Mouse (Mus musculus) liver, embryonic 13.5 days (tissue): ENCODE data around the gene Msl1. TPM values are rescaled to one million over a fixed set of nuclear protein-coding genes. Genes with fewer than 3 reads are reported as not detected.

Source experiments
- ATAC-seq: fragments of 200-750 bp; cut with Nextera tagmentation; 2 replicates; pipeline ENCODE4 v1.8.0; 2017; ENCODE audit warnings: low read depth, mild to moderate bottlenecking, moderate number of reproducible peaks, moderate library complexity
- DNase-seq: peaks from one replicate; pipeline ENCODE4 v3.0.0; 2022
- H3K27ac ChIP-seq: fragments of 300-500 bp; sonication (generic); 2 replicates; pipeline ENCODE4 v1.5.1; 2015; ENCODE audit warnings: moderate library complexity, mild to moderate bottlenecking, inconsistent platforms
- H3K27me3 ChIP-seq: fragments of 300-500 bp; sonication (generic); 2 replicates; pipeline ENCODE4 v1.6.1; 2015; ENCODE audit warnings: mild to moderate bottlenecking, inconsistent platforms
- H3K36me3 ChIP-seq: fragments of 300-500 bp; sonication (generic); 2 replicates; pipeline ENCODE4 v1.6.1; 2015; ENCODE audit warnings: mild to moderate bottlenecking, inconsistent platforms
- H3K4me1 ChIP-seq: fragments of 300-500 bp; sonication (generic); replicated peaks from 2 replicates; pipeline ENCODE4 v1.6.1; 2015; ENCODE audit warnings: inconsistent platforms
- H3K4me2 ChIP-seq: fragments of 300-500 bp; sonication (generic); 2 replicates; pipeline ENCODE4 v1.6.1; 2015; ENCODE audit warnings: inconsistent platforms, mild to moderate bottlenecking, moderate library complexity
- H3K4me3 ChIP-seq: fragments of 300-500 bp; sonication (generic); replicated peaks from 2 replicates; pipeline ENCODE4 v1.5.1; 2015; ENCODE audit warnings: mild to moderate bottlenecking, inconsistent platforms
- H3K9ac ChIP-seq: fragments of 300-500 bp; sonication (generic); 2 replicates; pipeline ENCODE4 v1.6.1; 2015; ENCODE audit warnings: mild to moderate bottlenecking, inconsistent platforms
- H3K9me3 ChIP-seq: fragments of 300-500 bp; sonication (generic); replicated peaks from 2 replicates; pipeline ENCODE4 v1.6.1; 2016; ENCODE audit warnings: inconsistent platforms
- WGBS: fragments of 180-500 bp; shearing (Covaris S2); methylation state at CpG from one replicate; pipeline ENCODE4 v1.1.7; 2015; ENCODE audit not compliant: insufficient replicate concordance; 5-methylcytosine and 5-hydroxymethylcytosine counted together
- polyA plus RNA-seq: library from polyadenylated mRNA; unstranded; fragments of >200 nt; fragmentation: Nextera tagmentation; extraction: Ambion mirVana; gene quantifications from 2 replicates; pipeline ENCODE4 v1.2.1, GENCODE M21; 2015

Msl1 gene
- polyA plus RNA-seq, result 6.8 and 6.9 TPM in 2 replicates

DNA sequence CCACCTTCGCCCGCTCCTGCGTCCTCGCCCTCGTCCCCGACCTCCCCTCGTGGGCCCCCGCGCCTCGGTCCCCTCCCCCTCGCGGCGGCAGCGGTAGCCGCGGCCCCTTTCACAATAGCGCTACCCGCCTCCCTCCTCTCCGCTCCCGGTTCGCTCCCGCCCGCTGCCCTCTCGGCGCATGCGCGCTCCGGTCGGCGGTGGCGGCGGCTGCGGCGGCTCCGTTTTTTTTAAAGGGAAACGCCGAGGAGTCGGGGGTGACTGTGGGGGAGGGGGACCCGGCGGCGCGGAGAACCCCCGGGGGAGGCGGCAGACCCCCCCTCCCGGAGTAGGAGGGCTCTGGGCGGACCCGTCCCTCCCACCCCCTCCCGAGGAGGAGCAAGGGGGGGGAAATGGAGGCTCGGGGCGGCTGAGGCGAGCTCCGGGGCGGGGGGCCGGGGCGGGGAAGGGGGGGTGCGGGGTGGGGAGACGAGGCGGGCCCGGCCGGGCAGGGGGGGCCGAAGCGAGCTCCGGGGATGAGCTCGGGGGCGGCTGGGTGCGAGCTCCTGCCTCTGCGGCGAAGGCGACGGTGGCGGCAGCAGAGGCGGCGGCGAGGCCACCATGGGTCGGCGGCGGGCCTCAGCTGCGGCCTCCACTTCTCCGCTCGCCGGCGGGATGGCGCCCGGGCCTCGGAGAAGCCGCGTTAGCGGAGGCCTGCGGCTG, at the start of gene Msl1:
TSS of gene Msl1 (plus strand) at position 502 of the 699 bp plus-strand sequence.
- no peaks in the 10 kb centered on the region for H3K9me3 ChIP-seq
- H3K4me3 ChIP-seq, result peak within 1 kb of the TSS; percentile 99
- ATAC-seq, result peak; percentile 72
- DNase-seq, result peak; percentile 79
- no peaks in the 10 kb centered on the region for H3K27me3 ChIP-seq
- H3K4me2 ChIP-seq, result peak within 1 kb of the TSS; percentile 99
- peak within 1 kb of the TSS; percentile 97 for H3K27ac ChIP-seq
- WGBS, result under 1% methylated on average over 55 of the region's 89 CpGs
- H3K9ac ChIP-seq, result peak within 1 kb of the TSS; percentile 99
- peaks cover 19% of the 10 kb centered on the region for H3K36me3 ChIP-seq
- peaks cover 73% of the 10 kb centered on the region for H3K4me1 ChIP-seq

- Histone ChIP-seq H3K36me3 (no peaks in the 10 kb centered on the region; the same call in 1 of the 2 replicates), H3K4me1 (peaks cover 93% of the 10 kb centered on the region), H3K4me2 (peak overlapping the region; percentile 69), H3K27ac (peak overlapping the region; percentile 93), H3K4me3 (no peak overlapping the region), H3K27me3 (no peaks in the 10 kb centered on the region), H3K9me3 (no peaks in the 10 kb centered on the region), H3K9ac (peak overlapping the region; percentile 13)
- DNase-seq, result no peak
- 61% methylated on average over 12 of the region's 12 CpGs for WGBS
- no peak for ATAC-seq
Observed at GRCm38 (mm10) chr11:98745932-98746853, 49.1 kb upstream of the Msl1 start.

DNA sequence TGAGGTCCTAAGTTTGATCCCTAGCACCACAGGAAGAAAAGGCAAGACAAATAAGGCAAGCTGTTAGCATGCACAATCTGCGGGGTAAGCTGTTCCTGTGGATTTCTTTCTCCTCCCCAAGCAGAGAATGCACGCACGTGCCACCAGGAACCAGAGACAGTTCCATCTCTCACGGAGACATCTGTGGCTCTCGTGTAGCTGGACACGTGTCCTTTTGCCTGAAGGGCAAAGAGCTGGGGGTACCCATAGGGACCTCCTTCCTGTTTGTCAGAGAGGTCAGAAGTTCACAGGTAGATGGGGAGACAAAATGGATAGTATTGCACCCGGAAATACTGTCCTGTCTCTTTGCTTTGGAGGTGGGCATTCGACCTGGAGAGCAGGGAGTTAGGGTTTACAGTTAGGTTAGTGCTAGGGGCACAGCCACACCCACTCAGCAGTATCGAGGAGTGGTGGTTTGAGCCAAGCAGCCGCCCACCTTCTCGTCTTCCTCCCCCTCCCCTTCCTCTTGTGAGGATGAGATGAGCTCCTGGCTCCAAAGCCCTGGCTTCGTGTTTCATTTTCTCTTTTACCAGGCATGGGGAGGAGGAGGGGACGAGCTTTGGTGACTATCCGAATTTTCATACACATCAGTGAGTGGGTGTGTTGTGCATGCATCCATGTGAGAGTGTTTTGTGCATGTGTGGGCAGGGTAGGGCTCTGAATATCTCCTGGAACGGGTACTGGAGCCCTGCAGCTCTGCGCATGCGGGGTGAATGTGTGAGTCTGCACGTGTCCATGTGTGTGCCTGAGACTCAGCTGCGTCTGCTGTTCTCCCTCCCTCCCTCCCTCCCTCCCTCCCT, 48.2 kb upstream of the Msl1 start:
- Histone ChIP-seq H3K9ac (peak overlapping the region; percentile 13), H3K36me3 (no peaks in the 10 kb centered on the region; the same call in 1 of the 2 replicates), H3K4me2 (peak overlapping the region; percentile 69), H3K27ac (peak overlapping the region; percentile 93), H3K4me3 (peak overlapping the region; percentile 35), H3K9me3 (no peaks in the 10 kb centered on the region), H3K4me1 (peaks cover 99% of the 10 kb centered on the region), H3K27me3 (no peaks in the 10 kb centered on the region)
- ATAC-seq (peak; percentile 62), DNase-seq (peak; percentile 73)
- WGBS, result 5% methylated on average over 19 of the region's 19 CpGs

GRCm38 (mm10) chr11:98747804-98748505, 47.4 kb upstream of the Msl1 start:
- H3K4me1 ChIP-seq, result peaks cover 99% of the 10 kb centered on the region
- no peaks in the 10 kb centered on the region; the same call in 1 of the 2 replicates for H3K36me3 ChIP-seq
- no peak for DNase-seq
- ATAC-seq, result no peak
- peak overlapping the region; percentile 93 for H3K27ac ChIP-seq
- H3K9me3 ChIP-seq, result no peaks in the 10 kb centered on the region
- 31% methylated on average over 6 of the region's 6 CpGs for WGBS
- H3K27me3 ChIP-seq, result no peaks in the 10 kb centered on the region
- H3K9ac ChIP-seq, result peak overlapping the region; percentile 60
- H3K4me2 ChIP-seq, result peak overlapping the region; percentile 69
- H3K4me3 ChIP-seq, result no peak overlapping the region

- Histone ChIP-seq H3K4me3 (no peak overlapping the region), H3K9ac (peak overlapping the region; percentile 60)
Observed at GRCm38 (mm10) chr11:98748506-98749416, 46.6 kb upstream of the Msl1 start.

DNA sequence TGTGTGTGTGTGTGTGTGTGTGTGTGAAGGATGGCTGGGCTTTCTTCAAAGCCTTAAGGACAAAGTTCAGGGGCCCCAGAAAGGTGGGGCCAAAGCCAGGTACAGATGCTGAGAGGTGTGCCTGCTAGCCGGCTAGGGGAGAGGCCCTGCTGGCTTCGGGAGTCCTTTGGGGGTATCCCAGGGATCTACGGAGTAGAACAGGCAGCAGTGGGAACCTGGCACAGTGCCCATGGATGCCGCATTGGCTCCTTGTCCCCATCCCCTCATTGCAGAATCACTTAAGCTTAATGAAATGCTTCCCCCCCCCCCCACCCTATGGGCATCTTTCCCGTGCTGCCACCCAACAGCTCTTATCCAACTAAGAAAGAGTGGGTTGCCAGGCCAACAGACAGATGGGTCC, 45.6 kb upstream of the Msl1 start:
- no peaks in the 10 kb centered on the region for H3K27me3 ChIP-seq
- H3K4me3 ChIP-seq, result no peak overlapping the region
- peak overlapping the region; percentile 72 for H3K9ac ChIP-seq
- H3K9me3 ChIP-seq, result no peaks in the 10 kb centered on the region
- no peak overlapping the region; the same call in 1 of the 2 replicates for H3K4me2 ChIP-seq
- DNase-seq (no peak), ATAC-seq (no peak)
- H3K4me1 ChIP-seq, result peaks cover 99% of the 10 kb centered on the region
- H3K36me3 ChIP-seq, result peaks cover 12% of the 10 kb centered on the region
- WGBS, result 68% methylated on average over 5 of the region's 5 CpGs
- H3K27ac ChIP-seq, result peak overlapping the region; percentile 93

More at GRCm38 (mm10) chr11:98748506-98749416, 46.6 kb upstream of the Msl1 start:
- ATAC-seq, result no peak
- Histone ChIP-seq H3K9me3 (no peaks in the 10 kb centered on the region), H3K4me2 (peak overlapping the region; percentile 69), H3K4me1 (peaks cover 99% of the 10 kb centered on the region), H3K36me3 (peaks cover 7% of the 10 kb centered on the region), H3K27ac (peak overlapping the region; percentile 93), H3K27me3 (no peaks in the 10 kb centered on the region)
- 43% methylated on average over 15 of the region's 15 CpGs for WGBS
- no peak for DNase-seq

GRCm38 (mm10) chr11:98750351-98751201, 44.7 kb upstream of the Msl1 start:
- Histone ChIP-seq H3K9me3 (no peaks in the 10 kb centered on the region), H3K4me1 (peaks cover 99% of the 10 kb centered on the region), H3K27me3 (no peaks in the 10 kb centered on the region), H3K36me3 (peaks cover 12% of the 10 kb centered on the region), H3K4me2 (peak overlapping the region; percentile 69), H3K27ac (peak overlapping the region; percentile 93), H3K4me3 (peak overlapping the region; percentile 34), H3K9ac (peak overlapping the region; percentile 72)
- ATAC-seq, result no peak
- WGBS, result 40% methylated on average over 17 of the region's 17 CpGs
- no peak for DNase-seq

DNA sequence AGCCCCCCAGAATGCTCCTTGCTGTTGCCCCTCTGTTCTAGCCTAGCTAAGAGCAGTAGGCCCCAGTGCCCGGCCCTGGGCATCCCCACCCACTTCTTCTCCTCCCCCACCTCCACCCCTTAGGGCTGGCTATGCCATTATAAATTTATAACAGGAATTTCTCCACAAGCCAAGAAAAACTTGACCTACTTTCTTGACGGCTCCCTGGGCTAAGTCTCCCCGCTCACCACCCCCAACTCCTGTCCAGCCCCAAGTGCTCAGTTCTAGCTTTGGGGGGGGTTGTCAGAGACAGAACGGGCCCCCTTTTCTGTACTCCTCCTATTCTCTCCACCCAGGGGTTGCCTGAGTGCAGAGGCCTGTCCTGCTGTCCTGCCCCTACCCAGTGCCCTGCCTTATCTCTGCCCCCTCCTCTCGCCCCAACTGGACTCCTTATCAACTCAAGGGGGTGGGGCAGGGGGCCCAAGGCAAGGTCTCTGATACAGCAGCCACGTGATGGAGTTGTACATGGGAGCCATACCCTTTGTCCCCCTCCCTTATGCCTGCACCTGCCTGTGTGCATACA, 44.0 kb upstream of the Msl1 start:
- peak; percentile 85 for ATAC-seq
- 6% methylated on average over 6 of the region's 6 CpGs for WGBS

More for the DNA sequence above, 44.0 kb upstream of the Msl1 start:
- peak overlapping the region; percentile 69 for H3K4me2 ChIP-seq
- peaks cover 16% of the 10 kb centered on the region for H3K36me3 ChIP-seq
- no peaks in the 10 kb centered on the region for H3K27me3 ChIP-seq
- peak overlapping the region; percentile 93 for H3K27ac ChIP-seq
- H3K9me3 ChIP-seq, result no peaks in the 10 kb centered on the region
- peaks cover 99% of the 10 kb centered on the region for H3K4me1 ChIP-seq
- peak; percentile 77 for DNase-seq
- peak overlapping the region; percentile 72 for H3K9ac ChIP-seq
- H3K4me3 ChIP-seq, result peak overlapping the region; percentile 34
